Mouse (Mus musculus) natural killer cell, adult 2 months (primary cell): Measurements from ENCODE around the gene Samd7.

ENCODE experiments used
- DNase-seq, 2 experiments: peaks; one replicate each; pipeline ENCODE4 v3.0.0; 2022; ENCODE audit warnings: low spot score in 2 of 2

The Samd7 gene

DNA sequence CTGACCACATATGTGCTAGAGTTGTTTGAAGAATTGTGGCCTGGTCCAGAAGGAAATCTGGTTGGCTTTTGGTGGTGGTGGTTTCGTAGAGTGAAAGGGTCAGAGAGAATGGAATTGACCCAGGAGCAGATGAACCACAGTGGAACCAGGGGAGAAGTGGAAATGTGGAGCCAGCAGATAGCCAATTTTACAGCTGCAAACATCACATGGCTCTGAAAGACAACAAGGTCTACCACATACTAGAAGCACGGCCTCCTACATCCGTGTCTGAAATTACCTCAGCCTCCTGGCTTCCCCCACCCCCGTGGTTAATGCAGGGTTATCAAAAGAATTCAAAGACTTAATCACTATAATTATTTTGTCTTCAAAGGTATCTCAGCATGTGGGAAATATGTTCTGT lies 18.8 kb downstream of the Samd7 start:
- no peak for DNase-seq

GRCm38 (mm10) chr3:30765311-30766027 lies 19.4 kb downstream of the Samd7 start:
- DNase-seq: peak; percentile 26 to 37

DNA sequence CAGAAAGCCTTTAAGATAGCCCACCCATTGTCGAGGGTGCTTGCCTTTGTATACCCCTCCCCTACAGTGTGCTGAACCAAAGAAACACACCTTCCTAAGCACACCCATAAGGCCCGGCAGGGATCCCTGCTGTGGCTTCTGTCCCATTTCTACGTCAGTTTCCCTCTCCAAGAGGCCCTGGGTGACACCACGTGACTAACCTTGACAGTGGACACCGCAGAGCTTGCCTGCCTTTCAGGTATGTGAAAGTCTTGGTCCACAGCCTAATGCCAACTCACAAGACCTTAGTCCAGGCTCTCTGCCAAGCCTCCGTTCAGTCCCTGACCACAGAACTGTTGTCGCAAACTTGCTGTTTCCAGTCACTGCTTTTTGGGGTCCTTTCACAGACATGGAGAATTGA lies 20.1 kb downstream of the Samd7 start:
- no peak for DNase-seq

GRCm38 (mm10) chr3:30767271-30767670 lies 21.2 kb downstream of the Samd7 start:
- DNase-seq: no peak

DNA sequence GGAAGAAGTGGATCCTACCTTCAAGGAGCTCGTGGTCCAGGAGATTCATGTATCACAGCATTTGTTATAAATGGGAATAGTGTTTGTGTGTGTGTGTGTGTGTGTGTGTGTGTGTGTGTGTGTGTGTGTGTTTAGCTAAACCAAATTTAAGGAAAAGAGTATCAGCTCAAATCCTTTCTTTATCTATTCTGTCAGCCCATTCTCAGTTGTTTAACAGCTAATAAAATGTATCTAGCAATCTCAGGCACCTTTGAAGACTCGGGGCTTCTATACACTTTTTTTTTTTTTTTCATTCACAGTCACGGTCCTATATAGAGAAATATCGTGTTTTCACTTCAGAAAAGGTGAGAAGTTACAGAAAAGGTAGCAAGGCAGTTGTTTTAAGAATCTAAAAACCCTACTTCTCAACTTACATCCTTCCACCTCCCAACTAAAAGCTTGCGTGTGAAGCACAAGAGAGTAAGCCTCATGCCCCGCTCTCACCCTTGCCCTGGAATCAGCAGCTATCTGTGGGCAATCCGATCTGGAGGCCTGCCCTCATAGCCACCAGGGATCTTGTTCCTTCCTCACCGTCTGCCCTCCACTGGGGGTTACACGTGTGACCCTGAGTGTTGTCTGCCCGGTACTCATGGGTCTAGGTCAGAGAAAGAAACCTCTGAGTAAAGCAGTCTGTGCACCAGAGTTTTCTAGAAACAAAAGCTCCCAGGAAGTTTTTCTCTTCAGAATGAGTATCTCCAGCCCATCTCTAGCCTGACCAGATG lies 23.8 kb downstream of the Samd7 start:
- no peak for DNase-seq

DNA sequence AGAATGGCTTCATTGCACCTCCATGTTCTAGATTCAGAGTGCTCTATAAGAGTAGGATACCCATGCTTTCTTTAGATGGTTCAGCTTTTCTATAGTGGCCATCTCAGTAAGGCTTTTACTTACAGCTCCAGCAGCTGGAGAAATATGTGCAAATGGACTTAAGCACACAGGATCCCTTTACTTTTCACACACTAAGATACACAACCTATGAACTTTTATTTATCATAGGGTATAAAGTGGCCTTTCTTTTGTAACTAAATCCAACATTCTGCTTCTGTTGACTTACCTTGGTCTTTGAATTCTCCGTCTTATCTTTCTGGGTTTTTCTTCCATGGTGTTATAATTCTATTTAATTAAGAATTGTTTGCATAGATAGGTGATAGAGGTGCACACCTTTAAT lies 25.5 kb downstream of the Samd7 start:
- no peak for DNase-seq

GRCm38 (mm10) chr3:30772631-30773030 lies 26.5 kb downstream of the Samd7 start:
- DNase-seq: no peak

GRCm38 (mm10) chr3:30774677-30775076 lies 28.6 kb downstream of the Samd7 start:
- DNase-seq: no peak

DNA sequence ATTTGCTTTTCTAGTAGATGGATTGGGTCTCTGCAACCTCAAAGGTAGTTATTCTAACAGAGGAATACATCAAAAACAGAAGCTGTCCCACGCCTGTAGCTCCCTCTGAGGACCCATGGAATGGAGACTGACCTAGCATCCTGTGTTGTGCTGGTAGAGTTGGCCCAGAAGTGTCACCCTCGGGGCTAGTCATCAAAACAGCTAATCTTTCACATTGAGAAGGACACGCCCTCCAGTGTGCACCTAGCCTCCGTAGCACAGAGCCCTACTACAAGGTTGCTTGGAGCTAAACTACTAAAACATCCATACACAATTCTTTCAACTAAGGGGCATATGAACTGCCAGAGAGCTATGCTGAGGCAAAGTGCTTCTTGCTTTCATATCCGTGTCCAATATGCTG lies 31.9 kb downstream of the Samd7 start:
- DNase-seq: no peak

GRCm38 (mm10) chr3:30788531-30788930 lies 42.4 kb downstream of the Samd7 start:
- no peak for DNase-seq

- DNase-seq: peak; percentile 90 to 93
Measured at GRCm38 (mm10) chr3:30792737-30793402, 46.8 kb downstream of the Samd7 start, which contains the start of gene Sec62. Gene Sec62, plus strand, starts transcription at chr3:30792875.

DNA sequence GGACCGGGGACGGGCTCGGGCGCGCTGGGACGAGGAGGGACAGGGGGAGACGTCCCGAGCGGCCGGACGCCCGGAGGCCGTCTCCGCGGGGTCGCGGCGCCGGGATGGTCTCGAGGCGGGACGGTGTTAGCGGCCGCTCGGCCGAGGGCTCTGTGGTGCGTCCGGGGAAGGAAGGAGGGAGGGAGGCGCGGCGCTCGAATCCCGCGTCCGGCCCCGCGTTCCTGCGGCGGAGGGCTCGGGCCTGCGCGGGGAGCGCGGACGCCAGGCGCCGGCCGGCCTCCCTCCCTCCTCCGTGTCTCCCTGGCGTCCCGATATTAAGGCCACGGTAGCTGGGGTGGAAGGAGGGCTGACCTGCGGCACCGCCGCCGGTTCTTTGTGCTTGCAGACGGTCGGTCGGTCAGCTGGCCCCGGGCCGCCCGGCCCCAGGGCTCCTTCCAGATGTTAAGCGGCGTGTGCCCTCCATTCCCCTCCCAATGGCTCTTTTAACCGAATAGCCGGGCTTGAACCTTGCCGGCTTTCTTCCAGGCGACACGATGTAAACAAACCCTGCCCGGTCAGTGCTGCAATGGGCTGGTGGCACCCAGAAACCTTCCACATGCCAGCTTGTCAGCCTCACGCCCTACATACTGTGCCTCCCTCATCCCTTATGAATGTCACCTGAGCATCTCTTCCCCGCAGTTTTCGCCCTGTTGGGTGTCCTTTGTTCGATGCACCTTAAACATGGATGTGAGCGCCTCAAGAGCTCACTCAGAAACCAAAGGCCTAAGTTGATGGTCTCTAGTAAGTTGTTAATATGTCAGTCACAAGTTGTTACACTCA lies 47.5 kb downstream of the Samd7 start:
- DNase-seq: peak; percentile 13 to 16

DNA sequence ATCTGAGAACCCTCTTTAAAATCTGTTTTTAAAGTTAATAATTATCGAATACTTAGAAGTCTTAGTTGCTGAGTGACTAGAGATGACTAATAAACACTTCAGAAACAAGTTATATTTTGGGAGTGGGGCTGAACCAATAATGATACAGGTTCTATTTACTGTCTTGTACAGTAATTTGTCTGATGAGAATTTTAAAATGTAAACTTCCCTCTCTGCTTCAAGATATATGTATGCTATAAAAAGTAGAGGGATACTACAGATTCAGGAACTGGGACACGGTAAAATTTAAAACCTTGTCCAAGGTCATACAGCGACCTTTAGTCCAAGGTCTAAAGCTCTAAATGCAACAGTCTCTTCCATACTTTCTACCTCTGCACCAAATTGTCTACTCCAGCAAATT lies 56.1 kb downstream of the Samd7 start:
- no peak for DNase-seq

- no peak for DNase-seq
Measured at GRCm38 (mm10) chr3:30812881-30813280, 66.8 kb downstream of the Samd7 start.
